Mouse (Mus musculus): ENCODE measurements around the gene Ifi35.

DNA sequence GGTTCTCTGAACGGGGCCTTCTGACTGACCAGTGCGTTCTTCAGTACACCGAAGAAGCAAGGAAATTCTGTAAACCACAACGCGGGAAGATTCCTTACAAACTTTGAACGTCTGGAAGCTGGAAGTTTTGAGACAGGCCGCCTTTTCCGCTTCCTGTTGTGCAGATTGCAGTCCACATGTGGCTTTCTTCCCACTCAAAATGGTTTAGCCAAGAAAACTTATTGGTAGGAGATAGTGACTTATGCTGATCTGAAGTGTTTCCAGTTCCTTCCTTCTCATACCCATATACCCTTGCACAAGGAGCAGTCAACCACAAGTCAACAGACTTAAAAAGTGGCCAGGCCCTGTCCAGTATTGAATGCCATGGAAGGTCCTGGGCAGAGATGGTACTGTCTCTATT is 22.0 kb upstream of the Ifi35 start:
- TF ChIP-seq EP300 (IDR thresholded peaks at IDR 0.05; ENCODE audit: low read depth) (no peak), CTCF (IDR thresholded peaks at IDR 0.05; ENCODE audit: low read depth) (no peak)
